Mouse (Mus musculus) liver, adult 2 months (tissue): Measurements from ENCODE around the gene Adm2.

Experiments
- CTCF ChIP-seq: fragments of 200-500 bp; IDR thresholded peaks from 2 replicates; pipeline ENCODE4 v1.5.1; 2011; ENCODE audit warnings: low read depth, low read length, control low read depth
- POLR2A ChIP-seq: fragments of 200-500 bp; IDR thresholded peaks from 2 replicates; pipeline ENCODE4 v1.6.1; 2011; ENCODE audit warnings: low read length, control low read depth; ENCODE audit not compliant: insufficient read depth; ENCODE audit errors: extremely low read depth

- TF ChIP-seq CTCF (peak; percentile 81), POLR2A (no peak)
Measured at GRCm38 (mm10) chr15:89373027-89373761, 50.7 kb downstream of the Adm2 start.
